Mouse (Mus musculus): ENCODE results near the gene Agps. TPM values are rescaled to one million over a fixed set of nuclear protein-coding genes. Genes with fewer than 3 reads are reported as not detected.
"Not testable (repeated sequence)": the region's sequence is repeated elsewhere in the genome, so short reads cannot be mapped to it uniquely, and the experiment has no call there.

The Agps gene
- total RNA-seq, 4 experiments from 2014 or later = 36.7 to 39.1 (median 39.1) TPM

- DNase-seq = no peak
Observed at GRCm38 (mm10) chr2:75930941-75931340, 99.0 kb downstream of the Agps start.

GRCm38 (mm10) chr2:75933541-75933940, 101.6 kb downstream of the Agps start:
- DNase-seq = no peak

GRCm38 (mm10) chr2:75936685-75937084, 104.7 kb downstream of the Agps start:
- not testable (repeated sequence) for DNase-seq

- not testable (repeated sequence) for DNase-seq
Observed at GRCm38 (mm10) chr2:75937520-75938116, 105.6 kb downstream of the Agps start.

GRCm38 (mm10) chr2:75938117-75939063, 106.4 kb downstream of the Agps start, which contains the start of gene Ttc30b:
Gene Ttc30b, minus strand, starts transcription at chr2:75938585.
- peak; percentile 66 for DNase-seq

- no peak for DNase-seq
Observed at GRCm38 (mm10) chr2:75950685-75951084, 118.7 kb downstream of the Agps start.

- DNase-seq = no peak
Observed at GRCm38 (mm10) chr2:75953320-75953719, 121.3 kb downstream of the Agps start.

GRCm38 (mm10) chr2:75955709-75956108, 123.7 kb downstream of the Agps start:
- DNase-seq = no peak

GRCm38 (mm10) chr2:75959183-75959849, 127.3 kb downstream of the Agps start:
- DNase-seq = no peak

GRCm38 (mm10) chr2:75959850-75960365, 127.9 kb downstream of the Agps start:
- DNase-seq = no peak

- DNase-seq = peak; percentile 87
Observed at GRCm38 (mm10) chr2:75960366-75961330, 128.7 kb downstream of the Agps start.

GRCm38 (mm10) chr2:75963211-75963840, 131.3 kb downstream of the Agps start:
- no peak for DNase-seq

GRCm38 (mm10) chr2:75964051-75964450, 132.1 kb downstream of the Agps start:
- no peak for DNase-seq

- peak; percentile 75 for DNase-seq
Observed at GRCm38 (mm10) chr2:75964512-75964911, 132.5 kb downstream of the Agps start.

GRCm38 (mm10) chr2:75964972-75965371, 133.0 kb downstream of the Agps start:
- peak; percentile 63 for DNase-seq

GRCm38 (mm10) chr2:75974131-75974530, 142.2 kb downstream of the Agps start:
- no peak for DNase-seq

- DNase-seq = not testable (repeated sequence)
Observed at GRCm38 (mm10) chr2:75976070-75976469, 144.1 kb downstream of the Agps start.

GRCm38 (mm10) chr2:75977752-75978368, 145.9 kb downstream of the Agps start, which contains the start of gene Ttc30a2:
Gene Ttc30a2, minus strand, starts transcription at chr2:75978170.
- DNase-seq = not testable (repeated sequence)
